Mouse (Mus musculus) G1E (cell line): ENCODE measurements around the gene Ipo5.

Experiments
- CTCF ChIP-seq: IDR thresholded peaks from 2 replicates; pipeline ENCODE4 v1.5.1; 2012; ENCODE audit warnings: low read depth, low read length, inconsistent platforms, mixed read lengths
- POLR2AphosphoS5 ChIP-seq: IDR thresholded peaks from 2 replicates; pipeline ENCODE4 v1.6.1; 2012; ENCODE audit warnings: low read depth, low read length, inconsistent platforms; ENCODE audit not compliant: insufficient replicate concordance

- no peak for TF ChIP-seq CTCF
- TF ChIP-seq POLR2AphosphoS5 = no peak
These were observed 56.0 kb downstream of the Ipo5 start for GRCm38 (mm10) chr14:120967072-120967471.
